Mouse (Mus musculus): Measurements from ENCODE around the gene Cdip1. TPM values are rescaled to one million over a fixed set of nuclear protein-coding genes. Genes with fewer than 3 reads are reported as not detected.

Cdip1 gene
- 10 to 100 TPM; 27.8 to 50.8 TPM for polyA plus RNA-seq (2017; shearing (Covaris generic))

DNA sequence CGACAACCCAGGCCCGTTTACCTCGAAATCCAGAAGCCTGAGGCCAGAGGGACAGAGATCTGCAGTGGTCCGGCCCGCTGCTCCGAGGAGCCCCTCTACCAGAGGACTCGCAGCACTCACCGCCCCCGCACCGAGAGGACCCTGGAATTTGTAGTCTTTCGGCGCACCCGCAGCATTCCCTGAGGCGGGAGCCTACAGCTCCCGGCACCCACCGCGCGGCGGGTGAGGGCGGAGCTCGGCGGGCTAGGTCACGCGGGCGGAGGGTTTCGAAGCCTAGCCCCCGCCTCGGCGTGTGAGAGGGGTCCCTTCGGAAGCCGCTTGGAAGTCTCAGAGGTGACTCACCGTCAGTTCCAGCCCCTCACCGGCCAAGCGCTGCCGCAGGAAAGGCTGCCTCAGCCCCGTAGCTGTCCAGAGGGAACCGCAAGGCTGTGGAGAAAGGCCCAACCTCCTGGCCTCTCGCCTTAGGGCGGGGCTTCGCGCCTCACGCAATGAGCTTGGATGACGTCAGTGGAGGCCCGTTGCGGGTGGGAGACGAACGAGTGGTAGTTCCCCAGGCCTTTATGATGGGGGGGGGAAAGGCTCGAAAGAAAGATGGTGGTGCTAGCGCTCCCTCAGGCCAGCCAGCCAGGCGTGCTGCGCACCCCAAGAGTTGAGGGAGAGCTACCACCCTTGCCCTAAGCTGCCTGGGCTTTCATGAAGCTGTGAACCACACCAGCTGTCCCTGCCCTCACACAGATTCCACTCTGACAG, at the start of gene Cdip1:
Gene Cdip1, minus strand, starts transcription at position 483 of the 750 bp plus-strand sequence.

GRCm38 (mm10) chr16:4835191-4835590, 45.1 kb upstream of the Cdip1 start, which contains the start of gene 4930562C15Rik:
TSS of gene 4930562C15Rik (plus strand) at chr16:4835416.

DNA sequence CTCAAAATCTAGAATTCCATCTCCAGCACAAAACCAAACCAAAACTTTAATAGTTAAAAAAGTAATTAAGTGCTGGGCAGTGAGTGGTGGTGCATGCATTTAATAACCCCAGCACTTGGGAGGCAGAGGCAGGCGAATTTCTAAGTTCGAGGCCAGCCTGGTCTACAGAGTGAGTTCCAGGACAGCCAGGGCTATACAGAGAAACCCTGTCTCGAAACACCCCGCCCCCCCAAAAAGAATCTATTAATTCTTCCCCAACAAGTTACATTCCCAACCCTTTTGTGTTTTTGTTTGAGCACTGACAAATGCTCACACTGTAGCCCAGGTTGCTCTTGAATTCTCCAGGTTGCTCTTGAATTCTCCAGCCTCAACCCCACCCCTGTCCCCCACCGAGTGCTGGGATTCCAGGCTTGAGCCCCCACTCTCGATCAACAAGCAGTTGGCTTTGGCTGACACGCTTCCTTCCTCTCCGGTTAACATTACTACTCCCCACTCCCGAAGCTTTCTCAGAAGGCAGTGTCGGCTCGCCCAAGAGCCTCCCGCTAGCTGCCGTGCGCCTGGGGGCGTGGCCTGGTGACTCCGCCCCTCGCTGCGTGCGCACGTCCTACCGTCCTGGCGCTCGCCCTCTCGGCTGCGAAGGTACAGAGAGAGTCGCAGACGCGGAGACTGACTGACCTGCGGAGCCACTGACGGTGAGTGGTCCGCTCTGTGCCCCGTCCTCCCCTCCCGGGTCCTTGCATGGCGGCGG, 64.1 kb downstream of the Cdip1 start, which contains the start of gene Hmox2:
Gene Hmox2, plus strand, starts transcription at position 582 of the 748 bp plus-strand sequence.

GRCm38 (mm10) chr16:4718753-4719518, 71.2 kb downstream of the Cdip1 start, which contains the start of gene Nmral1:
TSS of gene Nmral1 (minus strand) at chr16:4719356.

Other genes with a start within 250 kb of the Cdip1 start
- gene Srl, start 248.5 kb downstream of the Cdip1 start, polyA plus RNA-seq (2017; shearing (Covaris generic)), result under 1 TPM; 0.10 to 0.50 TPM
- gene Tfap4, start 230.4 kb downstream of the Cdip1 start, polyA plus RNA-seq (2017; shearing (Covaris generic)), result 1 to 10 TPM; 1.3 to 1.9 TPM
- gene Glis2, start 195.6 kb downstream of the Cdip1 start, polyA plus RNA-seq (2017; shearing (Covaris generic)), result 1 to 10 TPM in 1 of 2 experiments, under 1 TPM in 1; 0.23 to 1.2 TPM
- gene Pam16, start 165.3 kb downstream of the Cdip1 start, polyA plus RNA-seq (2017; shearing (Covaris generic)), result 10 to 100 TPM in 1 of 2 experiments, 1 to 10 TPM in 1; 9.9 to 10.0 TPM
- 1 to 10 TPM in 1 of 2 experiments, under 1 TPM in 1; 0.47 to 1.5 TPM for gene Vasn, start 150.4 kb downstream of the Cdip1 start, polyA plus RNA-seq (2017; shearing (Covaris generic))
- gene Dnaja3, start 150.3 kb downstream of the Cdip1 start, polyA plus RNA-seq (2017; shearing (Covaris generic)), result 10 to 100 TPM; 32.8 to 35.8 TPM
- gene Coro7, start 110.5 kb downstream of the Cdip1 start, polyA plus RNA-seq (2017; shearing (Covaris generic)), result 100 to 1,000 TPM in 1 of 2 experiments, 10 to 100 TPM in 1; 82.0 to 176 TPM
- gene Nmral1, start 70.9 kb downstream of the Cdip1 start, polyA plus RNA-seq (2017; shearing (Covaris generic)), result 10 to 100 TPM; 13.8 to 24.6 TPM
- gene Hmox2, start 63.9 kb downstream of the Cdip1 start, polyA plus RNA-seq (2017; shearing (Covaris generic)), result 100 to 1,000 TPM in 1 of 2 experiments, 10 to 100 TPM in 1; 90.8 to 101 TPM
- gene 4930562C15Rik, start 45.1 kb upstream of the Cdip1 start, polyA plus RNA-seq (2017; shearing (Covaris generic)), result 1 to 10 TPM in 1 of 2 experiments, under 1 TPM in 1; 0.13 to 1.7 TPM
- 10 to 100 TPM; 47.1 to 53.4 TPM for gene Ubald1, start 90.0 kb upstream of the Cdip1 start, polyA plus RNA-seq (2017; shearing (Covaris generic))
- 10 to 100 TPM; 46.6 to 48.3 TPM for gene Mgrn1, start 96.0 kb upstream of the Cdip1 start, polyA plus RNA-seq (2017; shearing (Covaris generic))
- gene Nudt16l1, start 148.5 kb upstream of the Cdip1 start, polyA plus RNA-seq (2017; shearing (Covaris generic)), result 100 to 1,000 TPM; 135 to 144 TPM
- 10 to 100 TPM; 58.9 to 64.7 TPM for gene Anks3, start 173.9 kb upstream of the Cdip1 start, polyA plus RNA-seq (2017; shearing (Covaris generic))
- gene Sept12, start 207.6 kb upstream of the Cdip1 start, polyA plus RNA-seq (2017; shearing (Covaris generic)), result under 1 TPM in 1 of 2 experiments, not detected in 1; 0.28 TPM
- not detected for gene Smim22, start 217.0 kb upstream of the Cdip1 start, polyA plus RNA-seq (2017; shearing (Covaris generic))
- 10 to 100 TPM; 16.7 to 16.9 TPM for gene Rogdi, start 223.3 kb upstream of the Cdip1 start, polyA plus RNA-seq (2017; shearing (Covaris generic))